Mouse (Mus musculus): Measurements from ENCODE around the gene Tmem50b. TPM values are rescaled to one million over a fixed set of nuclear protein-coding genes. Genes with fewer than 3 reads are reported as not detected.

The Tmem50b gene
- polyA plus RNA-seq, 1 experiment, result not detected

DNA sequence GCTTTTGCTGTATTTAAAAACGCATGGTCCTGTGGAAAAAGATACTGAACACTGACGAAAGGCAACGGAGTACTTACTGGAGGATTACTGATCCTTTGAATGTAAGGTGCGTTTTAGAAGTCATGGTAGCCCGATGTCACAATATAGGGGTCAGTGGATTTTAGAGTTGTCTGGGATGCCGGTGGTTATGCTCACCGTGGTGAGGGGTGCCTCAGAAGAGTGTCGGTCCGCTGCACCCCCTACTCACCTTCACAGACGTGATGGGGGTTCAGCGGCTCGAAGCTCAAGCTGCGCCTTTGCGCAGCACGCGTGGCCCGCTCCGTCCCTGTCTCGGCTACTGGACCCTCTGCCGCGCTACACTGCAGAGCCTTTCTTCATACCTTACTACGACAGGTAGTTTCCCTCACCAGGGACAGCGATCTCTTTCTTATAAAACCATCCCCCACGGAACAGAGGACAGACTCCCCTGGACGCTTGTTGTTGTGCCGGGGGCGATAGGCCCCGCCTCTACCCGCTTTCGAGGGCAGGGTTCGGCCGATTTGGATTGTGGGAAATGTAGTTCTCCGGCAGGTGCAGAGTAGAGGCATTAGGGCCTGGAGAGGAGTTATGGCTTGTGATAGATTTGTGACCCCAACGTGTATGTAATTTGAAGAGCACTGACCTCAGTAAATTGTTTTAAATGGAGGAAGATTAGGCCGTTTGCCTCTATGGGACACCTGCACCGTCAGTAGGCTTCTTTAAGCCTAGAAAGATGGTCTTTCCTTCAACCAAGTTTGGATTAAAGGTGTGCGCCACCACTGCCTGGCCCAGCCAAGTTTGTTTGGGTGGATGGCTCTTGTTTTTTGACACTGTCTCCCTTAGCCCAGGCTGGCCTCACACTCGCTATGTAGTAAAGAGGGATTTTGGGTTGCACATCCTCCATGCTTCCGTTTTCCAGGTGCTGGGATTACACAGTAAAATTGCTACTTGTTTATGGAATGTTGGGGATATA lies 21.2 kb upstream of the Tmem50b start, which contains the start of gene Dnajc28:
Gene Dnajc28, minus strand, starts transcription at position 516 of the 991 bp plus-strand sequence.
- Histone ChIP-seq H3K4me1 (ENCODE audit: control insufficient read depth, insufficient read depth, low read length) (no peaks in the 10 kb centered on the region), H3K27ac (ENCODE audit: insufficient read depth, low read depth, low read length) (no peak within 1 kb of the TSS), H3K4me3 (ENCODE audit: insufficient read depth, low read depth, low read length) (peak within 1 kb of the TSS; percentile 78)
- peak; percentile 76 for TF ChIP-seq POLR2A (IDR thresholded peaks at IDR 0.05; ENCODE audit: insufficient read depth, low read depth, low read length)
- no peak for TF ChIP-seq CTCF (IDR thresholded peaks at IDR 0.05; ENCODE audit: insufficient read depth, low read depth, low read length)
- 11% methylated on average over 39 of the region's 39 CpGs for WGBS

DNA sequence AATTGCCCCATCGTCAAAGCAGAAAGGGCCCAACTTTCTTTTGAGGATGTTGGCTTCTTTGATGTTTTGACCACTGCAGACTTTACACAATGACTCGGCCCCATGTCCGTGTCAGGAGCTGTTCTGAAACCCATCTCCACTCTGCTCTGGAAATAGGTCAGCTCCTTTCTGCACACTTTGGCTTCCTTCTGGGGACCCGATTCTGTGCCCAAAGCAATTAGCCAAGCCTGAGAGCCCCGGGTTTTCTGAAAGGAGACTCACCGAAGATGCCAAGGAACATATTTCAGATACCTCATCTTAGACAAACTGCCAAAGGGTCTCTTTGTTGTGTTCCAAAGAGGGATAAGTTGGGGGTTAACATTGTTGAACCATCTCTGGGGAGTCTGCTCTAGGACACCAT lies 17.0 kb upstream of the Tmem50b start:
- H3K27ac ChIP-seq (ENCODE audit: insufficient read depth, low read depth, low read length), result no peak overlapping the region
- H3K4me3 ChIP-seq (ENCODE audit: insufficient read depth, low read depth, low read length), result no peak overlapping the region
- 45% methylated on average over 6 of the region's 6 CpGs for WGBS
- TF ChIP-seq POLR2A (IDR thresholded peaks at IDR 0.05; ENCODE audit: insufficient read depth, low read depth, low read length), result no peak
- no peak for TF ChIP-seq CTCF (IDR thresholded peaks at IDR 0.05; ENCODE audit: insufficient read depth, low read depth, low read length)
- 0 out of 2 replicates have a peak, but pooled peaks cover 6% of the 10 kb centered on the region for H3K4me1 ChIP-seq (ENCODE audit: control insufficient read depth, insufficient read depth, low read length)

DNA sequence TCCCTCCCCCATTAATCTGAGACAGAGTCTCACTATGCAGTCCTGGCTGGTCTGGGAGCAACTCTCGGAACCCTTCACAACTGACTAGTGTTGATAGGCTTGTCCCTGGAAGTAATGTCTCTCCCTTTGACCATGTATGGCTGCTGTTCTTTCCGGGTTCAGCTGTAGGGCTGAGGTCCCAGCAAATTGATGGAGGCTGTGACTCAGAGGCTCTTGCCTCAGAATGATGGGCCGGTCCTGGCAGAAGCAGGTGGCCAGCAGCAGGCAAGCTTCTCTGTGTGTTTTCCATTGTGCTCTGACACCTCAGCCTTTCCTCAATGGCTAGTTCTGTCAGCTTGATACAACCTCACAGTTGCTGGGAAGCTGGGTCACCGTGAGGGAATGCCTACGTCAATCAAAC lies 14.9 kb upstream of the Tmem50b start:
- Histone ChIP-seq H3K4me1 (ENCODE audit: control insufficient read depth, insufficient read depth, low read length) (0 out of 2 replicates have a peak, but pooled peaks cover 6% of the 10 kb centered on the region), H3K4me3 (ENCODE audit: insufficient read depth, low read depth, low read length) (no peak overlapping the region), H3K27ac (ENCODE audit: insufficient read depth, low read depth, low read length) (no peak overlapping the region)
- no peak for TF ChIP-seq POLR2A (IDR thresholded peaks at IDR 0.05; ENCODE audit: insufficient read depth, low read depth, low read length)
- no peak for TF ChIP-seq CTCF (IDR thresholded peaks at IDR 0.05; ENCODE audit: insufficient read depth, low read depth, low read length)
- 72% methylated on average over 5 of the region's 5 CpGs for WGBS

DNA sequence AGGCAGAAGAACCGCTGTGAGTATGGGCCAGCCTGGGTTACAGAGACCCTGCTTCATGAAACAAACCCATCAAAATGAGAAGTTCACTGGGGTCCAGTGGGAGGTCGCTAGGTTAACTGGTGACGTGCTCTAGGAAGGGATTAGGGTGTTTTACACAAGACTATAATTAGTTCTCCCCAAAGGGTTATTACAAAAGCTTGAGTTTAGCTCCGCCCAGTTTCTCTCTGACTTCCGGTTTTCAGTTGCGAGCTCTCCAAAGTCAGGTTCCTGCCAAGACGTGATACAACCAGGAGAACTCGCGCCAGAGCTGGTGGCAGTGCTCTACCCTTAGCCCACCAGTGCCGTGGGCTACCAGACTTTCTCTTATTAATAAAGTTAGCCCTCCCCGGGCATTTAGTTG lies 13.6 kb upstream of the Tmem50b start:
- H3K4me1 ChIP-seq (ENCODE audit: control insufficient read depth, insufficient read depth, low read length), result 0 out of 2 replicates have a peak, but pooled peaks cover 6% of the 10 kb centered on the region
- no peak for TF ChIP-seq POLR2A (IDR thresholded peaks at IDR 0.05; ENCODE audit: insufficient read depth, low read depth, low read length)
- no peak for TF ChIP-seq CTCF (IDR thresholded peaks at IDR 0.05; ENCODE audit: insufficient read depth, low read depth, low read length)
- 62% methylated on average over 11 of the region's 11 CpGs for WGBS

DNA sequence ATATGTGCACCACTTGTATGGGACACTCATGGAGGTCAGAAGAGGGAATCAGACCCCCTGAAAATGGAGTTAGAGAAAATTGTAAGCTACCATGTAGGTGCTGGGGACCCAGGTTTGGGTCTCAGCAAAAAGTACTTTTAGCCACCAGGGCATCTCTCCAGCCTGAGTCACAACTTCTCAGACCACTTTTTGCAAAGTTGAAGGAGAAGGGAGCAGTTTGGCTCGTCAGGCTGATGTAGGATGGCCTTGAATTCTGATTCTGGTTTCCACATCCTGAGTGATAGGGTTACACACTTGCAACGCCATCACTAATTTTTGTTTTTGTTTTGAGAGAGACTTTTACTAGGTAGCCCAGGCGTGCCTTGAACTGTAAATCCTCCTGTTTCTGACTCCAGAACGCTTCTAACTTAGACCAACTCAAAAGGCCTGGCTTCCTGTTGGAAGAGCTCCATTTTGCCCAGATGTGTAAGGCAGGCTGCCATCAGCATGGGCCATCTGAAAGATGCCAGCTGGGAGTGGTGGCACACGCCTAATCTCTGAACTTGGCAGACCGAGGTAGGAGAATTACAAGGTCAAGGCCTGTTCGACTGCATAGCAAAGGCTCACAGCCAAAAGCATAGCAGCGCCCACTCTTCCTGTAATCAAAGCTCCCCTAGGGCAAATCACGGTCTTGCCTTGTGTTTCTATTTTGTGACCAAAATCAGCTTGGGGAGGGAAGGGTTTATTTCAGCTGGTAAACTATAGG lies 12.1 kb upstream of the Tmem50b start:
- TF ChIP-seq POLR2A (IDR thresholded peaks at IDR 0.05; ENCODE audit: insufficient read depth, low read depth, low read length) (no peak), CTCF (IDR thresholded peaks at IDR 0.05; ENCODE audit: insufficient read depth, low read depth, low read length) (no peak)
- Histone ChIP-seq H3K4me1 (ENCODE audit: control insufficient read depth, insufficient read depth, low read length) (0 out of 2 replicates have a peak, but pooled peaks cover 6% of the 10 kb centered on the region), H3K4me3 (ENCODE audit: insufficient read depth, low read depth, low read length) (no peak overlapping the region), H3K27ac (ENCODE audit: insufficient read depth, low read depth, low read length) (no peak overlapping the region)
- WGBS, result 66% methylated on average over 9 of the region's 9 CpGs

More for the DNA sequence above, 13.6 kb upstream of the Tmem50b start:
- Histone ChIP-seq H3K4me3 (ENCODE audit: insufficient read depth, low read depth, low read length) (no peak overlapping the region), H3K27ac (ENCODE audit: insufficient read depth, low read depth, low read length) (no peak overlapping the region)

DNA sequence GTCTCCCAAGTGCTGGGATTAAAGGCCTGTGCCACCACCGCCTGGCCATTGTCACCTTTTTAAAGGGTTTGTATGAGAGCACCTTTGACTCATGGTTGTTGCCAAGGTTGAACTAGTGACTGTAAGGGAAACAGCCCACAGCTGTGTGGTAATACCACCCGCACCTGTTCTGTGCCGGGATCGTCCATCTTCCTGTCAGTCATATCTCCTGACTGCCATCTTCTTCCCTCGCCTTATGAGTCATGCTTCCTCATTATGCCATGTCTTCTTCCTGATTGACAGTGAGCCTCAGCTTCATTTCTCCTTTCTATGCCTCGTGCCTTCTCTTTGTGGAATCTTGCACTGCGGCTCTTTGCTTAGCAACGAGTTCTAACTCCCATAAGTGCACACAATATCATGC lies 9.4 kb upstream of the Tmem50b start:
- WGBS, result 92% methylated on average over 8 of the region's 8 CpGs
- TF ChIP-seq CTCF (IDR thresholded peaks at IDR 0.05; ENCODE audit: insufficient read depth, low read depth, low read length), result no peak
- no peak for TF ChIP-seq POLR2A (IDR thresholded peaks at IDR 0.05; ENCODE audit: insufficient read depth, low read depth, low read length)
- Histone ChIP-seq H3K4me1 (ENCODE audit: control insufficient read depth, insufficient read depth, low read length) (0 out of 2 replicates have a peak, but pooled peaks cover 2% of the 10 kb centered on the region), H3K27ac (ENCODE audit: insufficient read depth, low read depth, low read length) (no peak overlapping the region), H3K4me3 (ENCODE audit: insufficient read depth, low read depth, low read length) (no peak overlapping the region)

DNA sequence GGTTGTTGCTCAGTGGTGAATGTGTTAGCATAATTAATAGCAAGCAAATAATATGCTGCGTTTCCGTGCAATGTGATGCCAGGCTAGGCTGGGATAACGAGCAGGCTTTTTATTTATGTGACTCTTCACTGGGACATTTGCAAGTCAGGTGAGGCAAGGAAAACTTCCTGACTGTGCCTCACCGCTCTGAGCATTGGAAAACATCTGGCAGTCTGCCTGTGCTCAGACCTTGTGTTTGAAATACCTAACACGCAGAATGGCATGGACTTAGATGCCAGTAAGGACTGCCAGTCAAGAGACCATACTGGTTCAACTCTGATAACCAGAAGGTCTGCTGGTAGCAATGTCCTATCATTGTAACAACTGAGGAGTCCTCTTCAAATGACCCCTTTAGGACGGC lies 7.6 kb upstream of the Tmem50b start:
- 0 out of 2 replicates have a peak, but pooled peaks cover under 1% of the 10 kb centered on the region for H3K4me1 ChIP-seq (ENCODE audit: control insufficient read depth, insufficient read depth, low read length)
- H3K4me3 ChIP-seq (ENCODE audit: insufficient read depth, low read depth, low read length), result no peak overlapping the region
- TF ChIP-seq CTCF (IDR thresholded peaks at IDR 0.05; ENCODE audit: insufficient read depth, low read depth, low read length), result no peak
- no peak for TF ChIP-seq POLR2A (IDR thresholded peaks at IDR 0.05; ENCODE audit: insufficient read depth, low read depth, low read length)
- WGBS, result 72% methylated on average over 6 of the region's 6 CpGs
- H3K27ac ChIP-seq (ENCODE audit: insufficient read depth, low read depth, low read length), result no peak overlapping the region

DNA sequence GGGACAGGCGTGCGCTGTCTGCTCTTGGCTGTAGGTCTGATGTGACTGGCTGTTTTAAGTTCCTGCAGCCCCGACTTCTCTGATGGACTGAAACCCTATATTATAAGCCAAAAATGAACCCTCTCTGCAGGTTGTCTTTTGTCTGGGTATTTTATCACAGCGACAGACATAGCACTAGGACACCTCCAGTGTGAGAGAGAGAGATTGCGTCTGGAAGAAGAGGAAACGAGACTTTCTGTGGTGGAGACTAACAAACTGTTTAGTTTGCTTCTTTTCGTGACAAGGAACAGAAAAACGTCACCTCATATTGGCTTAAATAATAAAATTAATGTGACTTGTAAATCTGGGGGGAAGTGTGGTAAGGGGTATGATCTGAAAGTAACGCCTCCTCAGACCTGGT lies 4.1 kb upstream of the Tmem50b start:
- TF ChIP-seq CTCF (IDR thresholded peaks at IDR 0.05; ENCODE audit: insufficient read depth, low read depth, low read length), result no peak
- TF ChIP-seq POLR2A (IDR thresholded peaks at IDR 0.05; ENCODE audit: insufficient read depth, low read depth, low read length), result no peak
- Histone ChIP-seq H3K27ac (ENCODE audit: insufficient read depth, low read depth, low read length) (no peak overlapping the region), H3K4me3 (ENCODE audit: insufficient read depth, low read depth, low read length) (no peak overlapping the region), H3K4me1 (ENCODE audit: control insufficient read depth, insufficient read depth, low read length) (no peaks in the 10 kb centered on the region)
- 82% methylated on average over 9 of the region's 9 CpGs for WGBS
